Mouse (Mus musculus) splenic B cell, adult 2 months (primary cell): ENCODE measurements at regions not wholly inside any gene's neighbourhood (a gene's known extent, or its start where the extent isn't known, plus 50 kb on each side); places are given as distances from the start of the nearest gene placed in this dataset.

Source experiments
- DNase-seq: peaks from one replicate; pipeline ENCODE4 v3.0.0-alpha.2; 2011; ENCODE audit warnings: low read depth, low spot score
- H3K27me3 ChIP-seq: 2 replicates; pipeline ENCODE4 v1.6.1; 2012; ENCODE audit warnings: mild to moderate bottlenecking, low read length, moderate library complexity, mixed read lengths; ENCODE audit not compliant: control insufficient read depth, poor library complexity, insufficient read depth, severe bottlenecking
- H3K36me3 ChIP-seq: 2 replicates; pipeline ENCODE4 v1.6.1; 2012; ENCODE audit warnings: mild to moderate bottlenecking, low read length, moderate library complexity, mixed read lengths; ENCODE audit not compliant: control insufficient read depth, poor library complexity, insufficient read depth, severe bottlenecking

- no peaks in the 10 kb centered on the region for H3K36me3 ChIP-seq
- no peaks in the 10 kb centered on the region for H3K27me3 ChIP-seq
- DNase-seq, result no peak
Observed at GRCm38 (mm10) chr1:177589656-177590055, 140.0 kb upstream of the 1700016C15Rik start.

- no peaks in the 10 kb centered on the region for H3K27me3 ChIP-seq
- H3K36me3 ChIP-seq, result no peaks in the 10 kb centered on the region
- no peak for DNase-seq
Observed at GRCm38 (mm10) chr1:177591742-177592141, 137.9 kb upstream of the 1700016C15Rik start.

- no peak for DNase-seq
- no peaks in the 10 kb centered on the region for H3K36me3 ChIP-seq
- H3K27me3 ChIP-seq, result no peaks in the 10 kb centered on the region
Observed at GRCm38 (mm10) chr1:177592337-177592736, 137.3 kb upstream of the 1700016C15Rik start.

GRCm38 (mm10) chr1:177594341-177594740 lies 135.3 kb upstream of the 1700016C15Rik start:
- no peaks in the 10 kb centered on the region for H3K36me3 ChIP-seq
- no peak for DNase-seq
- no peaks in the 10 kb centered on the region for H3K27me3 ChIP-seq

- peak; percentile 50 for DNase-seq
- H3K27me3 ChIP-seq, result no peaks in the 10 kb centered on the region
- no peaks in the 10 kb centered on the region for H3K36me3 ChIP-seq
Observed at GRCm38 (mm10) chr1:177595326-177595914, 134.2 kb upstream of the 1700016C15Rik start.

- H3K36me3 ChIP-seq, result no peaks in the 10 kb centered on the region
- DNase-seq, result no peak
- H3K27me3 ChIP-seq, result no peaks in the 10 kb centered on the region
Observed at GRCm38 (mm10) chr1:177597036-177597435, 132.6 kb upstream of the 1700016C15Rik start.

GRCm38 (mm10) chr1:177605353-177605969 lies 124.2 kb upstream of the 1700016C15Rik start:
- Histone ChIP-seq H3K36me3 (no peaks in the 10 kb centered on the region), H3K27me3 (no peaks in the 10 kb centered on the region)
- no peak for DNase-seq

GRCm38 (mm10) chr1:177607565-177607964 lies 122.0 kb upstream of the 1700016C15Rik start:
- DNase-seq, result no peak
- Histone ChIP-seq H3K36me3 (no peaks in the 10 kb centered on the region), H3K27me3 (no peaks in the 10 kb centered on the region)

GRCm38 (mm10) chr1:177608551-177609020 lies 121.0 kb upstream of the 1700016C15Rik start:
- DNase-seq, result no peak
- Histone ChIP-seq H3K36me3 (no peaks in the 10 kb centered on the region), H3K27me3 (no peaks in the 10 kb centered on the region)

- Histone ChIP-seq H3K27me3 (no peaks in the 10 kb centered on the region), H3K36me3 (no peaks in the 10 kb centered on the region)
- DNase-seq, result no peak
Observed at GRCm38 (mm10) chr1:177609226-177609625, 120.4 kb upstream of the 1700016C15Rik start.

GRCm38 (mm10) chr1:177609683-177610082 lies 119.9 kb upstream of the 1700016C15Rik start:
- Histone ChIP-seq H3K36me3 (no peaks in the 10 kb centered on the region), H3K27me3 (no peaks in the 10 kb centered on the region)
- no peak for DNase-seq

GRCm38 (mm10) chr1:177610156-177610555 lies 119.5 kb upstream of the 1700016C15Rik start:
- Histone ChIP-seq H3K27me3 (no peaks in the 10 kb centered on the region), H3K36me3 (no peaks in the 10 kb centered on the region)
- DNase-seq, result no peak

GRCm38 (mm10) chr1:177612546-177612945 lies 117.1 kb upstream of the 1700016C15Rik start:
- no peaks in the 10 kb centered on the region for H3K36me3 ChIP-seq
- no peak for DNase-seq
- no peaks in the 10 kb centered on the region for H3K27me3 ChIP-seq

GRCm38 (mm10) chr1:177615609-177616008 lies 114.0 kb upstream of the 1700016C15Rik start:
- no peaks in the 10 kb centered on the region for H3K27me3 ChIP-seq
- DNase-seq, result no peak
- H3K36me3 ChIP-seq, result no peaks in the 10 kb centered on the region

GRCm38 (mm10) chr1:177616335-177617239 lies 113.0 kb upstream of the 1700016C15Rik start:
- Histone ChIP-seq H3K36me3 (no peaks in the 10 kb centered on the region), H3K27me3 (no peaks in the 10 kb centered on the region)
- no peak for DNase-seq
